Mouse (Mus musculus): ENCODE data around the gene Galntl6. TPM values are rescaled to one million over a fixed set of nuclear protein-coding genes. Genes with fewer than 3 reads are reported as not detected.

Gene Galntl6
- polyA plus RNA-seq, 1 experiment: 0.37 TPM

DNA sequence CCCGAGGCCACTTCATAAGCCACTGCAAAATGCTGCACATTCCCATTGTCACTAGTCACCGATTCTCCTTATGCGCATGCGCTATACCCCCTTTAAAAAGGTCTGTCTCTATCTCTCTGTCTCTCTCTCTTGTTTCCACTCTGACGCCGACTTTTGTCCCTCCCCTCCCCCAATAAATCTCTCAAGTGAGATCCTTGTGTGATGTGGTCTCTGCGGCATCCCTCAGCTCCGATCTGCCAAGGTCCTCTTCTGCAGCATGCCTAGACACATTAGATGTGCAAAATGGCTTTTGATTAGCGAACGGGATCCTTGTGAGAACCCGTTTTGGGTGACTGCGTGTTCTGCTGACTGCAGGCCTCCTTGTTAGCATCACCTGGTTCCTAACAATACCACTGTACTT, 1168.8 kb downstream of the Galntl6 start:
- WGBS: 86% methylated on average over 12 of the region's 12 CpGs
- TF ChIP-seq CTCF (IDR thresholded peaks at IDR 0.05; ENCODE audit: control insufficient read depth, insufficient read depth, low read length): no peak
- H3K27ac ChIP-seq (ENCODE audit: control insufficient read depth, insufficient read depth, low read depth, low read length, poor library complexity): no peak overlapping the region
- H3K4me3 ChIP-seq (replicated peaks; ENCODE audit: control insufficient read depth, low read depth, low read length): no peak overlapping the region
- H3K4me1 ChIP-seq (ENCODE audit: control insufficient read depth, insufficient read depth, low read length): no peaks in the 10 kb centered on the region

- Histone ChIP-seq H3K27ac (ENCODE audit: control insufficient read depth, insufficient read depth, low read depth, low read length, poor library complexity) (no peak overlapping the region), H3K4me3 (replicated peaks; ENCODE audit: control insufficient read depth, low read depth, low read length) (no peak overlapping the region), H3K4me1 (ENCODE audit: control insufficient read depth, insufficient read depth, low read length) (no peaks in the 10 kb centered on the region)
- TF ChIP-seq POLR2A (IDR thresholded peaks at IDR 0.05; ENCODE audit: borderline replicate concordance, control insufficient read depth, low read depth, low read length): no peak
- no peak for TF ChIP-seq CTCF (IDR thresholded peaks at IDR 0.05; ENCODE audit: control insufficient read depth, insufficient read depth, low read length)
- 54% methylated on average over 6 of the region's 6 CpGs for WGBS
These were observed 1170.5 kb downstream of the Galntl6 start for GRCm38 (mm10) chr8:57741983-57742382.

DNA sequence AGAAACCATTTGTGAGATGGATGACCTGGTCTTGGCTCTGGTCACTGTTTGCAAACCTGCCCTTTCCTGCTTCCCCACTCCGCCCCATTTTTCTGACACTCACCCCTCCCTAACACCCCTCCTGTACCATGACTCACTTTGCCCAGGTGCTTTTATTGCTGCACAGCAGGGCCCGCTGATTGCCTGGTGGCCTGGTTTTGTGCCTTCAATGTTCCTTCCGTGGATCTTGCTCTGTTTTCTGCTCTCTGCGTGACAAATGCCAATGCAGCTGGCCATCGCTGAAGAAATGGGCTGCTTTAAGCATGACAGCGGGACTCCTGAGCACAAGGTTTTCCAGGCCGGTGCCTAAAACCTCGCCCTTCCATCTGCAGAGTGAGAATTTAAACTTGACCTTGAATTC, 1171.1 kb downstream of the Galntl6 start:
- WGBS: 81% methylated on average over 8 of the region's 8 CpGs
- Histone ChIP-seq H3K27ac (ENCODE audit: control insufficient read depth, insufficient read depth, low read depth, low read length, poor library complexity) (no peak overlapping the region), H3K4me3 (replicated peaks; ENCODE audit: control insufficient read depth, low read depth, low read length) (no peak overlapping the region), H3K4me1 (ENCODE audit: control insufficient read depth, insufficient read depth, low read length) (no peaks in the 10 kb centered on the region)
- TF ChIP-seq POLR2A (IDR thresholded peaks at IDR 0.05; ENCODE audit: borderline replicate concordance, control insufficient read depth, low read depth, low read length): no peak
- no peak for TF ChIP-seq CTCF (IDR thresholded peaks at IDR 0.05; ENCODE audit: control insufficient read depth, insufficient read depth, low read length)

DNA sequence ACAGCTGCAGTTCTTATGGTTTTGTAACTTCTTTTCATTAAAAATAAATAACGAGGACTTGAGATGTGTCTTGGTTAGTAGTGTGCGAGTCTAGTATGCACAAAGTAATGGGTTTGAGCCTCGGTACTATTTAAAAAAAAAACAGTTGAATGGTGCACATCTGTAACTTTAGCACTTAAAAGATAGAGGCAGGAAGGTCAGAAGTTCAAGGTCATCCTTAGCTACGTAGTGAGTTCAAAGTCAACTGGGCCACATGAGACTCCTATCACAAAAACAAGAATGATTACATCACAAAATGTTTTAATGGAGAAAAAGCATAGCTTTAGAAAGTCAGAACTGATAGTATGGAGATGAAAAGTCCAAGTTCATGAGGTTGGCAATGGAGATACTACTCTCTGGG, 1175.2 kb downstream of the Galntl6 start:
- Histone ChIP-seq H3K4me3 (replicated peaks; ENCODE audit: control insufficient read depth, low read depth, low read length) (no peak overlapping the region), H3K27ac (ENCODE audit: control insufficient read depth, insufficient read depth, low read depth, low read length, poor library complexity) (no peak overlapping the region), H3K4me1 (ENCODE audit: control insufficient read depth, insufficient read depth, low read length) (no peaks in the 10 kb centered on the region)
- TF ChIP-seq POLR2A (IDR thresholded peaks at IDR 0.05; ENCODE audit: borderline replicate concordance, control insufficient read depth, low read depth, low read length): no peak
- TF ChIP-seq CTCF (IDR thresholded peaks at IDR 0.05; ENCODE audit: control insufficient read depth, insufficient read depth, low read length): no peak
- 78% methylated on average over 4 of the region's 4 CpGs for WGBS

GRCm38 (mm10) chr8:57732795-57733194, 1179.6 kb downstream of the Galntl6 start:
- no peak for TF ChIP-seq CTCF (IDR thresholded peaks at IDR 0.05; ENCODE audit: control insufficient read depth, insufficient read depth, low read length)
- TF ChIP-seq POLR2A (IDR thresholded peaks at IDR 0.05; ENCODE audit: borderline replicate concordance, control insufficient read depth, low read depth, low read length): no peak
- 66% methylated on average over 2 of the region's 2 CpGs for WGBS
- no peak overlapping the region for H3K4me3 ChIP-seq (replicated peaks; ENCODE audit: control insufficient read depth, low read depth, low read length)
- no peak overlapping the region for H3K27ac ChIP-seq (ENCODE audit: control insufficient read depth, insufficient read depth, low read depth, low read length, poor library complexity)
- H3K4me1 ChIP-seq (ENCODE audit: control insufficient read depth, insufficient read depth, low read length): no peaks in the 10 kb centered on the region

GRCm38 (mm10) chr8:57731666-57732065, 1180.8 kb downstream of the Galntl6 start:
- no peak overlapping the region for H3K4me3 ChIP-seq (replicated peaks; ENCODE audit: control insufficient read depth, low read depth, low read length)
- TF ChIP-seq POLR2A (IDR thresholded peaks at IDR 0.05; ENCODE audit: borderline replicate concordance, control insufficient read depth, low read depth, low read length): no peak
- TF ChIP-seq CTCF (IDR thresholded peaks at IDR 0.05; ENCODE audit: control insufficient read depth, insufficient read depth, low read length): no peak
- WGBS: 77% methylated on average over 8 of the region's 8 CpGs
- no peak overlapping the region for H3K27ac ChIP-seq (ENCODE audit: control insufficient read depth, insufficient read depth, low read depth, low read length, poor library complexity)
- H3K4me1 ChIP-seq (ENCODE audit: control insufficient read depth, insufficient read depth, low read length): no peaks in the 10 kb centered on the region

DNA sequence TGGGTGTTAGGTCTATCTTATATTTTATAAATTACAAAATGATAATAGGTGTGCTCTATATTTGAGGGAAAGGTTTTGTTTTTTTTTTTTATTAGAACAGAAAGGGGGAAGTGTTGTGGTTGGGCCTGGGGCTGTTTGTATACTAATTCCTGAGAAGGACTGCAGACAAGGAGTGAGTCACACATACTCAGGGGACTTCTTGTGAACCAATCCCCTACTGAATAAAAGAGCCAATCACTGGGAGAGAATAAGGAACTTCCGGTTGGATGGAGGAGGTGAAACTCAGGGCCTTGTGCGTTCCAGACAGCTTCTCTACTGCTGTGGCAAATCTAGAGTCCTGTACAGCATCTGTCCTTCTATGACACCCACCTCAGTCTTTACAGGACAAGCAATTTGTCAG, 1184.2 kb downstream of the Galntl6 start:
- Histone ChIP-seq H3K27ac (ENCODE audit: control insufficient read depth, insufficient read depth, low read depth, low read length, poor library complexity) (no peak overlapping the region), H3K4me3 (replicated peaks; ENCODE audit: control insufficient read depth, low read depth, low read length) (no peak overlapping the region), H3K4me1 (ENCODE audit: control insufficient read depth, insufficient read depth, low read length) (no peaks in the 10 kb centered on the region)
- 65% methylated on average over 2 of the region's 2 CpGs for WGBS
- TF ChIP-seq POLR2A (IDR thresholded peaks at IDR 0.05; ENCODE audit: borderline replicate concordance, control insufficient read depth, low read depth, low read length): no peak
- no peak for TF ChIP-seq CTCF (IDR thresholded peaks at IDR 0.05; ENCODE audit: control insufficient read depth, insufficient read depth, low read length)

DNA sequence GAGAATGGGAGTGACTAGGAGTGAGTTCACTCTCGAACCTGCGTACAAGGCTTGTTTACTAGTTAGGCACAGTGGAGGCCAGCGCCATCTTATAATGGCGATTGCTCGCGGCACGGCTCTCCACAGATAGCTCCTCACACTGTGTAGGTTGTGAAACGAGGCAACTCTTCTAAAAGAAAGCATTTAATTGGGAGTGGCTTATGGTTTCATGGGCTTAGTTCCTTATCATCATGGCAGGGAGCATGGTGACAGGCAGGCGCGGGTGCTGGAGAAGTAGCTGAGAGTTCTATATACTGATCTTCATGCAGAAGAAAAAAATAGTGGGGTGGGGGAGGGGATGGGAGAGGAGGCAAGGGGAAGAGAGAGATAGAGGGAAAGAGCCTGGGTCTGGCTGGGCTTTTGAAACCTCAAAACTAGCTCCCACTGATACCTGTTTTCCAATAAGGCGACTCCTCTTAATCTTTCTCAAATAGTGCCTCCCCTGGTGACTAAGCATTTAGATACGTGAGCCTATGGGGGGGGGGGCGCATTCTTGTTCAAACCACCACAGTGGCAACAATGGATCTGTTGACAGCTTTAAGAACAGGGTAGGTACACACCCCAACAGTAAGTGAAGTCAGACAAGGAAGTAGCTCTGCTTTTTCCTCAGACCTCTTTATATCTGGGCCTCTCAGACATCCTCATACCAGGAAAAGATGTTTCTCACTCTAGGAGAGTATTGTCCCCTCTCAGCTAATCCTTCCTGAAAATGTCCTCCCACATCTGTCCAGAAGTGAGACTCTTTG, 1187.4 kb downstream of the Galntl6 start:
- H3K4me3 ChIP-seq (replicated peaks; ENCODE audit: control insufficient read depth, low read depth, low read length): no peak overlapping the region
- no peaks in the 10 kb centered on the region for H3K4me1 ChIP-seq (ENCODE audit: control insufficient read depth, insufficient read depth, low read length)
- H3K27ac ChIP-seq (ENCODE audit: control insufficient read depth, insufficient read depth, low read depth, low read length, poor library complexity): no peak overlapping the region
- no peak for TF ChIP-seq CTCF (IDR thresholded peaks at IDR 0.05; ENCODE audit: control insufficient read depth, insufficient read depth, low read length)
- TF ChIP-seq POLR2A (IDR thresholded peaks at IDR 0.05; ENCODE audit: borderline replicate concordance, control insufficient read depth, low read depth, low read length): no peak
- WGBS: 79% methylated on average over 13 of the region's 13 CpGs

Other genes starting within 250 kb of the Galntl6 start
- not detected in 2 replicates for gene BC030500, start 885 bp downstream of the Galntl6 start, polyA plus RNA-seq (2011; ENCODE audit: insufficient read depth, insufficient read length, low replicate concordance, missing spikeins)